Mouse (Mus musculus): ENCODE measurements at regions not wholly inside any gene's neighbourhood (a gene's known extent, or its start where the extent isn't known, plus 50 kb on each side); places are given as distances from the start of the nearest gene placed in this dataset.

GRCm38 (mm10) chr9:115608377-115608776 lies 298.2 kb upstream of the Stt3b start:
- DNase-seq (ENCODE audit: low spot score), result no peak

- no peak for DNase-seq (ENCODE audit: low spot score)
Measured at GRCm38 (mm10) chr9:115609904-115610303, 299.4 kb upstream of the Gadl1 start.

GRCm38 (mm10) chr9:115611713-115612112 lies 297.5 kb upstream of the Gadl1 start:
- no peak for DNase-seq (ENCODE audit: low spot score)

- DNase-seq (ENCODE audit: low spot score), result no peak
Measured at GRCm38 (mm10) chr9:115612908-115613307, 296.3 kb upstream of the Gadl1 start.

- no peak for DNase-seq (ENCODE audit: low spot score)
Measured at GRCm38 (mm10) chr9:115614007-115614406, 295.2 kb upstream of the Gadl1 start.

GRCm38 (mm10) chr9:115617909-115618308 lies 291.3 kb upstream of the Gadl1 start:
- no peak for DNase-seq (ENCODE audit: low spot score)

GRCm38 (mm10) chr9:115623948-115624347 lies 285.3 kb upstream of the Gadl1 start:
- peak; percentile 2 for DNase-seq (ENCODE audit: low spot score)

GRCm38 (mm10) chr9:115624721-115625496 lies 284.3 kb upstream of the Gadl1 start:
- no peak for DNase-seq (ENCODE audit: low spot score)

GRCm38 (mm10) chr9:115627551-115627950 lies 281.7 kb upstream of the Gadl1 start:
- no peak for DNase-seq (ENCODE audit: low spot score)

GRCm38 (mm10) chr9:115637114-115637513 lies 272.1 kb upstream of the Gadl1 start:
- no peak for DNase-seq (ENCODE audit: low spot score)

GRCm38 (mm10) chr9:115640781-115641180 lies 268.5 kb upstream of the Gadl1 start:
- no peak for DNase-seq (ENCODE audit: low spot score)

- no peak for DNase-seq (ENCODE audit: low spot score)
Measured at GRCm38 (mm10) chr9:115642032-115642431, 267.2 kb upstream of the Gadl1 start.

GRCm38 (mm10) chr9:115644953-115645352 lies 264.3 kb upstream of the Gadl1 start:
- no peak for DNase-seq (ENCODE audit: low spot score)

GRCm38 (mm10) chr9:115646226-115646625 lies 263.0 kb upstream of the Gadl1 start:
- DNase-seq (ENCODE audit: low spot score), result no peak

- DNase-seq (ENCODE audit: low spot score), result no peak
Measured at GRCm38 (mm10) chr9:115651708-115652107, 257.5 kb upstream of the Gadl1 start.

- DNase-seq (ENCODE audit: low spot score), result no peak
Measured at GRCm38 (mm10) chr9:115653116-115653515, 256.1 kb upstream of the Gadl1 start.

- DNase-seq (ENCODE audit: low spot score), result no peak
Measured at GRCm38 (mm10) chr9:115654933-115655332, 254.3 kb upstream of the Gadl1 start.

- no peak for DNase-seq (ENCODE audit: low spot score)
Measured at GRCm38 (mm10) chr9:115656538-115656937, 252.7 kb upstream of the Gadl1 start.

GRCm38 (mm10) chr9:115656994-115657713 lies 252.1 kb upstream of the Gadl1 start:
- DNase-seq (ENCODE audit: low spot score), result no peak

- DNase-seq (ENCODE audit: low spot score), result no peak
Measured at GRCm38 (mm10) chr9:115658477-115658876, 250.8 kb upstream of the Gadl1 start.

GRCm38 (mm10) chr9:115660371-115660770 lies 248.9 kb upstream of the Gadl1 start:
- no peak for DNase-seq (ENCODE audit: low spot score)

- no peak for DNase-seq (ENCODE audit: low spot score)
Measured at GRCm38 (mm10) chr9:115661834-115662425, 247.3 kb upstream of the Gadl1 start.
